Mouse (Mus musculus): ENCODE measurements around the gene Lzts2.

- TF ChIP-seq CTCF (IDR thresholded peaks at IDR 0.05; ENCODE audit: insufficient read depth, low read length) (no peak), POLR2A (IDR thresholded peaks at IDR 0.05; ENCODE audit: borderline replicate concordance, extremely low read depth, low read depth, low read length) (no peak)
Observed at GRCm38 (mm10) chr19:44985159-44985988, 28.8 kb upstream of the Lzts2 start.
